Mouse (Mus musculus) cerebellum, adult 2 months (tissue): ENCODE results near the gene Myadml2. TPM values are rescaled to one million over a fixed set of nuclear protein-coding genes. Genes with fewer than 3 reads are reported as not detected.

Source experiments
- DNase-seq, 2 experiments: peaks; one replicate each; pipeline ENCODE4 v3.0.0; 2021
- H3K27ac ChIP-seq: fragments of 200-500 bp; 2 replicates; pipeline ENCODE4 v1.5.1; 2012; ENCODE audit warnings: low read length, control low read depth, inconsistent platforms; ENCODE audit not compliant: insufficient read depth
- H3K27me3 ChIP-seq: fragments of 200-500 bp; 2 replicates; pipeline ENCODE4 v1.6.1; 2012; ENCODE audit warnings: inconsistent platforms, mild to moderate bottlenecking, low read length, moderate library complexity; ENCODE audit not compliant: control insufficient read depth, insufficient read depth
- H3K4me1 ChIP-seq: fragments of 200-500 bp; 2 replicates; pipeline ENCODE4 v1.6.1; 2011; ENCODE audit warnings: low read length; ENCODE audit not compliant: control insufficient read depth, insufficient read depth
- H3K4me3 ChIP-seq: fragments of 200-500 bp; replicated peaks from 2 replicates; pipeline ENCODE3; 2011; ENCODE audit warnings: mild to moderate bottlenecking, low read depth, low read length, control low read depth; ENCODE audit not compliant: insufficient read depth
- CTCF ChIP-seq: fragments of 200-500 bp; IDR thresholded peaks from 2 replicates; pipeline ENCODE4 v1.5.1; 2011; ENCODE audit warnings: low read depth, mild to moderate bottlenecking, control low read depth, low read length, moderate library complexity, borderline replicate concordance; ENCODE audit not compliant: insufficient read depth
- POLR2A ChIP-seq: fragments of 200-500 bp; IDR thresholded peaks from 2 replicates; pipeline ENCODE4 v1.6.1; 2011; ENCODE audit warnings: low read length, control low read depth, borderline replicate concordance; ENCODE audit not compliant: insufficient read depth
- WGBS: fragments of 180-500 bp; shearing (Covaris S2); methylation state at CpG from one replicate; pipeline ENCODE4 v1.1.7; 2018; 5-methylcytosine and 5-hydroxymethylcytosine counted together
- polyA plus RNA-seq: library from polyadenylated mRNA; depleted of rRNA; stranded (reverse); fragments of >200 nt; gene quantifications from 2 replicates; pipeline ENCODE4 v1.2.3, GENCODE M21; 2012

The Myadml2 gene
- polyA plus RNA-seq, 1 experiment = 4.5 TPM

DNA sequence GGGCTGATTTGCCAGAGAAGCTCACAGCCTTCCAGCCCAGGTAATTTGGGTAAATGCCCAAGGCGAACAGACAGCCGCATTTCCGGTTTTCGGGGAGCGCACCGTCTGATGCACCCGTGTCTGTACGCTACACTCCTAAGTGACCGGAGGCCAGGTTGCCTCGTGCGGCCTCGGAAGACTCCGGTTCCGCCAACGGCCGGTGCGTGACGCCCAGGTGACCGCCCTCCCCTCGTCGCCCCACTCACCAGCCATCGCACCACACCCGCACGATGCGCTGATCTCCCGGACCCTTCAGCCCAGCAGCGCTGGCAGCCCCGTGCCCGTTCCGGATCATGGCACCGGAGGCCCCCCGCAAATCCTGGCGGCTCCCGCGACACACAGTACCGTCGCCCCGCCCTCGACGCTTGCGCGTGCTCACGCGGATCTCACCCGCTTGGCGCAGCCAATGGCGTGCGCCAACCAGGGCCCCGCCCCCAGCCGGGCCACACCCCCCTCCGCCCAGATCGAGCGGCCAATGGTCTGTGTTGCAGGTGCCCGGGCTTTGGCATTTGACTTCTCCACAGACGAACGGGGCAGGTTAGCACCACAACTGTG, 30.3 kb downstream of the Myadml2 start, which contains the start of gene Pcyt2:
Gene Pcyt2 (minus strand): TSS at position 418 of the 594 bp plus-strand sequence.
- Histone ChIP-seq H3K4me1 (peaks cover 29% of the 10 kb centered on the region), H3K4me3 (peak within 1 kb of the TSS; percentile 73), H3K27ac (peak within 1 kb of the TSS; percentile 80), H3K27me3 (no peaks in the 10 kb centered on the region)
- TF ChIP-seq POLR2A = peak; percentile 89
- TF ChIP-seq CTCF = no peak
- WGBS = under 1% methylated on average over 56 of the region's 56 CpGs
- peak; percentile 94 to 95 for DNase-seq

DNA sequence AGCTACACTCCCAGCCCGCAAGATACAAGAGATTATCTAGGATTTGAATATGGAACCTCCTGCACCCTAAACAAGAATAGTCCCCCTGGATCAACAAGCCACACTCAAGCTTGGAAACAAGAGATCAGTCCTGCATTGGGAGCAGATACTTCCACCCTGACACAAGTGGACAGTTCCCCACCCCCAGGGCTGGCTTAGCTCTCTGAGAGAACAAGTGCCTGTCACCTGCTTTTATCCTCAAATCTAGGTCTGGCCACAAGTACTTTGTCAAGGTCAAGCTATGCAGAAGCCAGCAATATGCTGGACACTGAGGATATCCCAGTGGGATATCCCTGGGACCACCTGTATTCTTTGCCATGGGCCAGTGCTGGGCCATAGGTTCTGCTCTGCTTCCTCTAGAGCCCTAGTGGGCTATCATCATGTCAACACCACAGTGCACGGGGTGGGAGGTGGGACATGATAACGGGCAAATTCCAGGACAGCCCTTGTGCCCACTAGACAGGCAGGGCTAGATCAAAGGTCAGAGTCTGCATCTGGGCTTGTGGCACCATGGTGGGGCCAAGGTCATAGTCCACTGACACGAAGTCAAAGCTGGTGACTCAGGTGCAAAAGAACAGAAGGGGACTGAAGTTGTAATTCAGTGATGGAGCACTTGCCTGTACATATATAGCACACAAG, 31.2 kb downstream of the Myadml2 start:
- WGBS = 18% methylated on average over 4 of the region's 4 CpGs

DNA sequence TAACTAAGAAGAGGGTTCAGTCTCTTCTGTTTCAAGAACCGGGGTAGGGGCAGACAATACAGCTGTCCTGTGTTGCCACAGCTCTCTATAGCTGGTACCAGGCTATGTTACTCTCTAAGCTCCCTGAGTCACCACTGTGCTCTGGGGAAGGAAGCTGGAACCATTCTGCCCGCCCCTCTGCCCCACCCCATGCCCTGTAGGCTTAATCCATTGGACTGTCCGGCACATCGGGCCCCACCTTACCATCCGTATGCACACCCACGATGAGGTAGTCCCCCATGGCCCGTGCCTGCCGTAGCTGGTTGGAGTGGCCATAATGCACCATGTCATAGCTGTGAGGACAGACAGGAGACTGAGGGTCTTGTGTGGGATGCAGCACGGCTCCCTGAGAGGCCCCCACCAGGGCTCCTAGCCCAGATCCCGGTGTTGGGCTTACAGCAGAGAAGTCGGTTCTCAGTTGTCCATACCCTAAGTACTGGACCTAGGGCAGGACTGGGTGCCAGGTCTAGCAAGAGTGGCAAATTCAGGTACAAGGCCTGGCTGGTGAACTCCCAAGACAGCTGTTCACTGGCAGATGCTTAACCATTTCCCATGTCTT, 32.3 kb downstream of the Myadml2 start:
- no peak overlapping the region for H3K27ac ChIP-seq
- WGBS = 74% methylated on average over 11 of the region's 11 CpGs
- peak overlapping the region; percentile 27 for H3K4me3 ChIP-seq
- peak in 1 of 2 experiments; percentile 15 for DNase-seq
- no peak for TF ChIP-seq CTCF
- TF ChIP-seq POLR2A = no peak
- peaks cover 29% of the 10 kb centered on the region for H3K4me1 ChIP-seq
- H3K27me3 ChIP-seq = no peaks in the 10 kb centered on the region

More for the DNA sequence above, 31.2 kb downstream of the Myadml2 start:
- DNase-seq = peak in 1 of 2 experiments; percentile 33
- TF ChIP-seq POLR2A (no peak), CTCF (no peak)
- Histone ChIP-seq H3K27me3 (no peaks in the 10 kb centered on the region), H3K4me3 (peak overlapping the region; percentile 73), H3K4me1 (peaks cover 29% of the 10 kb centered on the region), H3K27ac (peak overlapping the region; percentile 80; the same call in 1 of the 2 replicates)

DNA sequence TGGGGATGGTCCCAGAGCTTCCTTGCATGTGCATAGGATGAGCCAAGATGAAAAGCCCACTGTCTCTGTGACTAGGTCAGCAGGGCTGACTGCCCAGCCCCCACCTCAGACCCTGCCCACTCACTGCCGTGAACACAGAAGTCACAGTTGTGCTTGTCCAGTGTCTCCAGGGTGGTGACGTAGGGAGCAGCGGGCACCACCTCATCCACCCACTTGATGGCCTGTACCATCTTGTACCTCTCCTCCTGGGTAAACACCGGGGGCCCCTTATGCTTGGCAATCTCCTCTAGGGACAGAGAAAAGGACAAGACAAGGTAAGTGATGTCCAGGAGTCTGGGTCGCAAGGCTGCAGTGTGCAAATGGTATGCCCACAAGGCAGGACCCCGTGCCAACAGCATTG, 32.8 kb downstream of the Myadml2 start:
- 71% methylated on average over 6 of the region's 6 CpGs for WGBS

DNA sequence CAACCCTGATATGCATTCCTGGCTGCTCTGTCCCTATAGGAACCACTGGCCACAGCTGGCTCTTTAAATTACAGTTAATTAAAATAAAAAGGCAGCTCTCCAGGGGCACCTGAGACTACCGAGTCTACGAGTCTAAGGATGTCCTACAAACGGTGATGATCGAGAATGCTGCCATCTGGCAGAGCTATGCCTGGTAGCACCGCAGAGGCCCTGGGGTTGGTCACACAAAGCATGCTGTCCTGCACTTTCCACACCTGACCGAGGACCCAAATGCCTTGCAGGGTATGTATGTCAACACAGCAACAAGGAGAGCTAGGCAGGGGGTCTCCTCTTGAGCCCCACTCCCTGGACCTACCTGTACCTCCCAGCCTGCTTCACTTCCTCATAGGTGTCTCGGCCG, 34.0 kb downstream of the Myadml2 start:
- H3K4me1 ChIP-seq = peaks cover 32% of the 10 kb centered on the region
- peak overlapping the region; percentile 44; the same call in 1 of the 2 replicates for H3K27ac ChIP-seq
- WGBS = 19% methylated on average over 8 of the region's 8 CpGs
- no peak overlapping the region for H3K4me3 ChIP-seq
- TF ChIP-seq POLR2A = no peak
- peak in 1 of 2 experiments; percentile 44 for DNase-seq
- H3K27me3 ChIP-seq = no peaks in the 10 kb centered on the region

More for the DNA sequence above, 32.8 kb downstream of the Myadml2 start:
- no peak overlapping the region for H3K27ac ChIP-seq
- no peak overlapping the region for H3K4me3 ChIP-seq
- TF ChIP-seq POLR2A (no peak), CTCF (no peak)
- peaks cover 29% of the 10 kb centered on the region for H3K4me1 ChIP-seq
- DNase-seq = peak in 1 of 2 experiments; percentile 30
- no peaks in the 10 kb centered on the region for H3K27me3 ChIP-seq

DNA sequence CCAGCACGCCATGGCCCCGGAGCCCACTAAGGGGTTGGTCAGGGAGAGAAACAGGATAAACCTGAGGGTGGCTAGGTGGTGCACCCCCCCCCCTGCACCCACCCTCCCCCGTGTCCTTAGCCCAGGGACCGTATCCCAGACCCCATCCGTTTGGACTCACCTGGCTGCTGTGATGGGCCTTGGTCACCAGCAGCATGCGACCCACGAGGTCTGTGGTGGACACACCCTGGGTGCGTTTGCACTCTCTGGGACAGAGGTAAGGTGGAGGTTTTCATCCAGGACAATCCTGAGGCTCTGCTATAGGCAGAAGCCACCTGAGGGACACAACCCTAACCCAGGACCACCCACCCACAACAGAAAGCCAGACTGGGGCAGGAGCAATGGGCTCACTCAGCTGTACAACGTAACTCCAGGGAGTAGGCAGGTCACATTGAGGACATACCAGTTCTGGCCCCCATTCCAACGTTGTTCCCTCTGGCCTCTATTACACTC, 34.4 kb downstream of the Myadml2 start:
- no peak overlapping the region for H3K4me3 ChIP-seq
- 38% methylated on average over 10 of the region's 10 CpGs for WGBS

DNA sequence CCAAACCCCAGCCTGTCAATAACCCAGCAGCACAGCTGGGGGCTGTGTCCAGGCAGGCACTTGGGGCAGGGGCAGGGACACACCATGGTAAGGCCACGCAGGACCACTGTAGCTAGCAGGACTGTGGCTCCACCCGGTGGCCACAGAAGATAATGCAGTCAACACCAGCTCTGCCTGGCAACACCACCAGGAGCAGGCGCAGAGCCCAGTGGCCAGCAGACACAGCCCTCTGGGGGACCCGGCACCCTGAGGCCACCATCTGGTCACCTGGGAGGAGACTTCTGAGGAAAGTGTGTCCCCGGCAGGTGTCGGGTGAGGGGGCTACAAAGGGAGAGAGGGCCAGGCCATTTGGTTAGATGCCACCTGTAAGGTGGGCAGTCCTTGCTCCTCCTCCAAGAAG, 35.2 kb downstream of the Myadml2 start:
- peak; percentile 91 to 94 for DNase-seq
- Histone ChIP-seq H3K4me1 (peaks cover 32% of the 10 kb centered on the region), H3K4me3 (no peak overlapping the region), H3K27me3 (no peaks in the 10 kb centered on the region), H3K27ac (peak overlapping the region; percentile 20; the same call in 1 of the 2 replicates)
- peak; percentile 97 for TF ChIP-seq CTCF
- no peak for TF ChIP-seq POLR2A
- WGBS = 6% methylated on average over 6 of the region's 6 CpGs

More for the DNA sequence above, 34.4 kb downstream of the Myadml2 start:
- Histone ChIP-seq H3K27me3 (no peaks in the 10 kb centered on the region), H3K27ac (peak overlapping the region; percentile 44; the same call in 1 of the 2 replicates), H3K4me1 (peaks cover 32% of the 10 kb centered on the region)
- no peak for TF ChIP-seq POLR2A
- no peak for DNase-seq
